Mouse (Mus musculus) stomach, postnatal 0 days (tissue): Measurements from ENCODE around the gene Megf9.

Experiments used
- CTCF ChIP-seq: IDR thresholded peaks from 2 replicates; pipeline ENCODE4 v1.5.1; 2016; ENCODE audit warnings: antibody characterized with exemption, low read depth, mild to moderate bottlenecking, moderate library complexity
- EP300 ChIP-seq: optimal IDR thresholded peaks from 2 replicates; pipeline ENCODE3; 2016; ENCODE audit warnings: antibody characterized with exemption

DNA sequence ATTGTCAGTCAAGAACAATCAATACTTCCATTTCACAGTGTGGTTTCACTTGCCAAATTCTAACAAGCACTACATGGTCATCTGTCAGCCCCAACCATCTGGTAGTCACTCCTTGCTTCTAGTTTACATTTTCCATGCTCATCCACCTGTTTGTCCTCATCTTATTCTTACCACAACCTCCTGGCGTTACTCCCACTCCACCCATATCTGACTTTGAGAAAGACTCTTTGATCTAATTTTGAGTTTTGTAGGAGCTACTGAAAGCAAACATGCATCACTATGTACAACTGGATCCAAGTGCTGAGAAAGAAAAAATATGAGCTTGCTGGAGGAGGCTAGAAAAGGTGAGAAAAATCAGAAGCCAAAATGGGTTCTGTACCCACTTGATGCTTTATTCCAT is 17.1 kb downstream of the Megf9 start:
- no peak for TF ChIP-seq CTCF
- no peak for TF ChIP-seq EP300
